Mouse (Mus musculus) left cerebral cortex, adult 11 months (tissue): ENCODE measurements at regions not wholly inside any gene's neighbourhood (a gene's known extent, or its start where the extent isn't known, plus 50 kb on each side); places are given as distances from the start of the nearest gene placed in this dataset.

Source experiments
- DNase-seq: peaks from one replicate; pipeline ENCODE4 v3.0.0; 2022; ENCODE audit warnings: low spot score

DNA sequence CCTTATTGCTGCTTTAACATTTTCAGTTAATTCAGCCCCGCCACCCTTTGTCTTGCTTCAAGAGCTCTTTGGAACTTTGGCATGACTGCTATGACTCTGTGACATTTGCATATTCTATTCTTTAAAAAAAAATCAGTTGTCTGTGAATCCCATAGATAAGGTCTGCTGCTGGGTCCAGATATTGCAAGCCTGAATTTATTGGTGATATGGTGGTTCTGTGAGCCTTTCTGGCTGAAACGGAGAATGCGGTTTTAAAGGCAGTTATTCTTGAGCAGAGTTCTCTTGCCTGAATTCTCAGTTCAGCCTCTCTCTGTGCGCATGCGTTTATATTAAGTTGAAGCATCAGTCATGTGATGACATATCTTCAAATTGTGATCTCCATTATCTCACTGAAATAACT lies 560.7 kb downstream of the Cdh9 start:
- no peak for DNase-seq
